Mouse (Mus musculus) neural tube, embryonic 11.5 days (tissue): ENCODE measurements around the gene Pak1. TPM values are rescaled to one million over a fixed set of nuclear protein-coding genes. Genes with fewer than 3 reads are reported as not detected.
A peak's percentile ranks its signal among the peaks of the same experiment; 100 is the strongest.

ENCODE experiments used
- ATAC-seq: fragments of 200-750 bp; cut with Nextera tagmentation; 2 replicates; pipeline ENCODE4 v1.8.0; 2017; ENCODE audit warnings: moderate number of reproducible peaks, mild to moderate bottlenecking, moderate TSS enrichment, moderate library complexity; ENCODE audit not compliant: insufficient read depth, low FRiP score, low TSS enrichment
- DNase-seq: peaks from one replicate; pipeline ENCODE4 v3.0.0-alpha.2; 2015; ENCODE audit warnings: low spot score
- H3K27ac ChIP-seq: fragments of 300-500 bp; sonication (generic); 2 replicates; pipeline ENCODE4 v1.5.1; 2014; ENCODE audit warnings: low read depth, mild to moderate bottlenecking, low read length
- H3K27me3 ChIP-seq: fragments of 300-500 bp; sonication (generic); 2 replicates; pipeline ENCODE4 v1.6.1; 2014; ENCODE audit warnings: mild to moderate bottlenecking, low read length, mixed read lengths; ENCODE audit not compliant: control insufficient read depth, insufficient read depth
- H3K36me3 ChIP-seq: fragments of 300-500 bp; sonication (generic); 2 replicates; pipeline ENCODE4 v1.6.1; 2014; ENCODE audit warnings: mild to moderate bottlenecking, low read length, moderate library complexity, mixed read lengths; ENCODE audit not compliant: control insufficient read depth, insufficient read depth
- H3K4me1 ChIP-seq: fragments of 300-500 bp; sonication (generic); 2 replicates; pipeline ENCODE4 v1.6.1; 2014; ENCODE audit warnings: low read length, mixed read lengths; ENCODE audit not compliant: control insufficient read depth, insufficient read depth
- H3K4me2 ChIP-seq: fragments of 300-500 bp; sonication (generic); 2 replicates; pipeline ENCODE4 v1.6.1; 2014; ENCODE audit warnings: low read depth, mild to moderate bottlenecking, moderate library complexity
- H3K4me3 ChIP-seq: fragments of 300-500 bp; sonication (generic); 2 replicates; pipeline ENCODE4 v1.5.1; 2014; ENCODE audit warnings: low read depth, low read length
- H3K9ac ChIP-seq: fragments of 300-500 bp; sonication (generic); 2 replicates; pipeline ENCODE4 v1.6.1; 2014; ENCODE audit warnings: mild to moderate bottlenecking, low read length
- H3K9me3 ChIP-seq: fragments of 300-500 bp; sonication (generic); 2 replicates; pipeline ENCODE4 v1.6.1; 2016; ENCODE audit warnings: low read length; ENCODE audit not compliant: control insufficient read depth
- WGBS: fragments of 180-500 bp; shearing (Covaris S2); extraction: QIAGEN DNeasy Blood & Tissue Kit; methylation state at CpG from one replicate; pipeline ENCODE4 v1.1.7; 2014; 5-methylcytosine and 5-hydroxymethylcytosine counted together
- polyA plus RNA-seq: library from polyadenylated mRNA; unstranded; fragments of >200 nt; fragmentation: Nextera tagmentation; extraction: Ambion mirVana; gene quantifications from 2 replicates; pipeline ENCODE4 v1.2.1, GENCODE M21; 2014

Pak1 gene
- polyA plus RNA-seq = 89.8 and 96.1 TPM in 2 replicates

GRCm38 (mm10) chr7:97788190-97788668, at the start of gene Pak1:
Gene Pak1, plus strand, starts transcription at chr7:97788541.
- Histone ChIP-seq H3K36me3 (no peaks in the 10 kb centered on the region), H3K27ac (peak within 1 kb of the TSS; percentile 31; the same call in 1 of the 2 replicates), H3K4me2 (peak within 1 kb of the TSS; percentile 91), H3K4me1 (peaks cover 8% of the 10 kb centered on the region), H3K27me3 (no peaks in the 10 kb centered on the region), H3K9me3 (no peaks in the 10 kb centered on the region), H3K4me3 (peak within 1 kb of the TSS; percentile 69), H3K9ac (peak within 1 kb of the TSS; percentile 85)
- ATAC-seq = peak; percentile 94
- DNase-seq = peak; percentile 89
- WGBS = under 1% methylated on average over 46 of the region's 46 CpGs

- H3K4me3 ChIP-seq = no peak overlapping the region
- H3K4me1 ChIP-seq = peaks cover 7% of the 10 kb centered on the region
- DNase-seq (no peak), ATAC-seq (no peak)
- no peaks in the 10 kb centered on the region for H3K27me3 ChIP-seq
- no peak overlapping the region for H3K4me2 ChIP-seq
- H3K27ac ChIP-seq = no peak overlapping the region
- no peak overlapping the region for H3K9ac ChIP-seq
- no peaks in the 10 kb centered on the region for H3K36me3 ChIP-seq
- no peaks in the 10 kb centered on the region for H3K9me3 ChIP-seq
- 60% methylated on average over 10 of the region's 10 CpGs for WGBS
Measured at GRCm38 (mm10) chr7:97740948-97741347, 47.4 kb upstream of the Pak1 start.

- no peak overlapping the region for H3K4me2 ChIP-seq
- H3K27ac ChIP-seq = no peak overlapping the region
- DNase-seq = no peak
- ATAC-seq = no peak
- no peaks in the 10 kb centered on the region for H3K27me3 ChIP-seq
- H3K9ac ChIP-seq = no peak overlapping the region
- H3K9me3 ChIP-seq = no peaks in the 10 kb centered on the region
- 27% methylated on average over 1 of the region's 1 CpGs for WGBS
- no peaks in the 10 kb centered on the region for H3K36me3 ChIP-seq
- no peak overlapping the region for H3K4me3 ChIP-seq
- peaks cover 7% of the 10 kb centered on the region for H3K4me1 ChIP-seq
Measured at GRCm38 (mm10) chr7:97741756-97742291, 46.5 kb upstream of the Pak1 start.

- Histone ChIP-seq H3K9me3 (no peaks in the 10 kb centered on the region), H3K9ac (no peak overlapping the region), H3K4me2 (no peak overlapping the region), H3K4me3 (no peak overlapping the region), H3K27ac (no peak overlapping the region), H3K27me3 (no peaks in the 10 kb centered on the region), H3K36me3 (no peaks in the 10 kb centered on the region), H3K4me1 (peaks cover 4% of the 10 kb centered on the region; the same call in 1 of the 2 replicates)
- ATAC-seq (no peak), DNase-seq (peak; percentile 75)
- 17% methylated on average over 3 of the region's 3 CpGs for WGBS
Measured at GRCm38 (mm10) chr7:97745299-97745698, 43.0 kb upstream of the Pak1 start.

- ATAC-seq = no peak
- 79% methylated on average over 4 of the region's 4 CpGs for WGBS
- H3K27ac ChIP-seq = no peak overlapping the region
Measured at GRCm38 (mm10) chr7:97747176-97747707, 41.1 kb upstream of the Pak1 start.

GRCm38 (mm10) chr7:97747787-97748497, 40.4 kb upstream of the Pak1 start:
- no peaks in the 10 kb centered on the region for H3K9me3 ChIP-seq
- no peaks in the 10 kb centered on the region for H3K36me3 ChIP-seq
- no peak overlapping the region for H3K4me2 ChIP-seq
- no peak overlapping the region for H3K4me3 ChIP-seq
- ATAC-seq (peak; percentile 64; the same call in 1 of the 2 replicates), DNase-seq (peak; percentile 82)
- 29% methylated on average over 28 of the region's 28 CpGs for WGBS
- no peak overlapping the region for H3K9ac ChIP-seq
- H3K4me1 ChIP-seq = peaks cover 4% of the 10 kb centered on the region; the same call in 1 of the 2 replicates
- H3K27ac ChIP-seq = no peak overlapping the region
- no peaks in the 10 kb centered on the region for H3K27me3 ChIP-seq

More at GRCm38 (mm10) chr7:97747176-97747707, 41.1 kb upstream of the Pak1 start:
- Histone ChIP-seq H3K27me3 (no peaks in the 10 kb centered on the region), H3K4me2 (no peak overlapping the region), H3K4me1 (peaks cover 4% of the 10 kb centered on the region; the same call in 1 of the 2 replicates), H3K36me3 (no peaks in the 10 kb centered on the region), H3K9me3 (no peaks in the 10 kb centered on the region), H3K9ac (no peak overlapping the region), H3K4me3 (no peak overlapping the region)
- DNase-seq = no peak

GRCm38 (mm10) chr7:97748527-97749206, 39.7 kb upstream of the Pak1 start:
- peaks cover 4% of the 10 kb centered on the region; the same call in 1 of the 2 replicates for H3K4me1 ChIP-seq
- peak; percentile 18; the same call in 1 of the 2 replicates for ATAC-seq
- no peaks in the 10 kb centered on the region for H3K27me3 ChIP-seq
- no peaks in the 10 kb centered on the region for H3K9me3 ChIP-seq
- H3K27ac ChIP-seq = no peak overlapping the region
- H3K4me3 ChIP-seq = no peak overlapping the region
- H3K9ac ChIP-seq = no peak overlapping the region
- H3K36me3 ChIP-seq = no peaks in the 10 kb centered on the region
- peak overlapping the region; percentile 22; the same call in 1 of the 2 replicates for H3K4me2 ChIP-seq
- WGBS = 66% methylated on average over 10 of the region's 10 CpGs
- no peak for DNase-seq
